Mouse (Mus musculus): Measurements from ENCODE around the gene Slc22a17. TPM values are rescaled to one million over a fixed set of nuclear protein-coding genes. Genes with fewer than 3 reads are reported as not detected.
"Not testable (repeated sequence)": the region's sequence is repeated elsewhere in the genome, so short reads cannot be mapped to it uniquely, and the experiment has no call there.

Slc22a17 gene
- 0.32 and 1.8 TPM in 2 replicates for polyA plus RNA-seq (2012; ENCODE audit: insufficient read depth, insufficient read length, missing spikeins)

DNA sequence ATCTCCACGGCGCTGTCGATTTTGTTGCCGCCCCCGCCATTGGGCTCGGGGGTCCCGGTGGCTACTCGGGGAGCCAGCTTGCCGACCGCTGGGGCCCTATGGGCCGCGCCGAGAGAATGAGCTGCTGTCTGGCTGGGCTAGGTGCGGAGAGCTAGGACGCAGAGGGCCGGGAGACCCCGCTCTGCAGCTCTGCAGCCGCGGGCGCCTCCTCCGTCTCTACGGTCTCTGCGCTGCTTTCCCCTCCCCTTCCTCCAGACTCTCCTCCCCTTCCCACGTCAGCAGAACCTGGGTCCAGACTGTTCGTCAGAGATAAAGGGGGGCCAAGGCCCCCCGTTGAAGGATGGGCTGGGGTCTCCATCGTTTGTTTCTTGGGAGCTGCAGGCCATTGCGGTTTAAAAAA is at the start of gene Slc22a17:
Gene Slc22a17, minus strand, starts transcription at position 247 of the 400 bp plus-strand sequence.
- Histone ChIP-seq H3K4me3 (ENCODE audit: insufficient read depth, low read length) (peak within 1 kb of the TSS; percentile 53), H3K4me1 (ENCODE audit: control insufficient read depth, insufficient read depth, low read length) (no peaks in the 10 kb centered on the region), H3K27ac (ENCODE audit: insufficient read depth, low read depth, low read length) (no peak within 1 kb of the TSS)
- TF ChIP-seq POLR2A (IDR thresholded peaks at IDR 0.05; ENCODE audit: borderline replicate concordance, low read depth, low read length), result no peak
- TF ChIP-seq CTCF (IDR thresholded peaks at IDR 0.05; ENCODE audit: low read depth, low read length), result no peak

DNA sequence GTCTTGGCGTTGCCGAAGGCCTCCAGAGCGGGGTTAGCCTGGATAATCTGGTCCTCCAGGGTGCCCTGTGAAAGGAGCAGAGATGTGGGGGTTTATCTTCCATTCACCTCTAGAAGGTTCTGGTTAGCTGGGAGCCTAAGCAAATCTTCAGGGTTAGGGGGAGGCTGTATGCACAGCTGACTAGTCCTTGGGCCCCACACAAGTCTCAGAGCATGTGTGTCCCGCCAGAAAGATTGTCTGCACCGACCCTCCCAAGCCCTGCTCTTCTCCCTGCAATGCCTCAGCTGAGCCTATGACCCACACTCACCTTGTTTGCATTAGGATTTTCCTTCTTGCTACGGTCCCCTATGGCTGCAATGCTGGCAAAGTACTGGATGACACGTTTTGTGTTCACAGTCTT is 49.8 kb upstream of the Slc22a17 start:
- no peak overlapping the region for H3K4me3 ChIP-seq (ENCODE audit: insufficient read depth, low read length)
- no peaks in the 10 kb centered on the region; the same call in none of the 2 replicates for H3K4me1 ChIP-seq (ENCODE audit: control insufficient read depth, insufficient read depth, low read length)
- TF ChIP-seq POLR2A (IDR thresholded peaks at IDR 0.05; ENCODE audit: borderline replicate concordance, low read depth, low read length), result no peak
- TF ChIP-seq CTCF (IDR thresholded peaks at IDR 0.05; ENCODE audit: low read depth, low read length), result no peak
- H3K27ac ChIP-seq (ENCODE audit: insufficient read depth, low read depth, low read length), result no peak overlapping the region

DNA sequence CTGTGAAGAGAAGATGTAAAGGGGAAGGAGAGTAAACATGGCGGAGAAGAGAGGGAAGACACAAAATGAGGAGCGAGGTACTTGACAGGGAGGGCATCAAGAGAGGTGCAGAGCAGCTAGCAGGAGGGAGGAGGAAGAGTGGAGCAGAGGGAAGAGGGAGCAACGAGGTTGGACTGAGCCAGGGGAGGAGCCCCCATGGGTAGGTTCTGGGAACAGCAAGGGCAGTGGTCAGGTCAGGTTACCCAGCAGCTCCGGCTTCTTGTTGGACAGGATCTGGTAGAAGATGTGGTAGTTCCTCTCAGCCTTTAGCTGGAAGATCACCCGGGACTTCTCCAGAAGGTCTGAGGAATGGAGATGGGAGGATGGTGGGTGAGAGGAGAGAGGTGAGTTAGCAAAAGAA is 48.6 kb upstream of the Slc22a17 start:
- no peak overlapping the region for H3K4me3 ChIP-seq (ENCODE audit: insufficient read depth, low read length)
- H3K4me1 ChIP-seq (ENCODE audit: control insufficient read depth, insufficient read depth, low read length), result no peaks in the 10 kb centered on the region; the same call in none of the 2 replicates
- TF ChIP-seq POLR2A (IDR thresholded peaks at IDR 0.05; ENCODE audit: borderline replicate concordance, low read depth, low read length) (no peak), CTCF (IDR thresholded peaks at IDR 0.05; ENCODE audit: low read depth, low read length) (no peak)
- H3K27ac ChIP-seq (ENCODE audit: insufficient read depth, low read depth, low read length), result no peak overlapping the region

DNA sequence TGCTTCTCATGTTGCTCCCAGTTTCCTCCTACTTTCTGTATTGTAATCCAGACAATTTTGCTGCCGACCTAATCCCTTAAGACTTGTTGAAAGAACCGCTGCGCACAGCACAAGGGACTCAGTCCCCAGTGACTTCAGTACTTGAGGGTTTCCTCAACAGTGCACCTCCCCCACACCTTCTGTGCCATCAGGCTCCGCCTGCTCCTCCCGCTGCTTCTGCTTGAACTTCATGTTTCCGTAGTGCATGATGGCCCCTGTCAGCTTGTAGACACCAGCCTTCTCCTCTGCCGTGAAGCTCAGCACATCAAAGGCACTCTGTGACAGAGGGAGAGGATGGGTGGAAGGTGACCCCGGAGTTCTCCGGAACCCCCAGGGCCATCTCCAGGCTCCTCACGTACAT is 47.8 kb upstream of the Slc22a17 start:
- H3K4me3 ChIP-seq (ENCODE audit: insufficient read depth, low read length), result no peak overlapping the region

DNA sequence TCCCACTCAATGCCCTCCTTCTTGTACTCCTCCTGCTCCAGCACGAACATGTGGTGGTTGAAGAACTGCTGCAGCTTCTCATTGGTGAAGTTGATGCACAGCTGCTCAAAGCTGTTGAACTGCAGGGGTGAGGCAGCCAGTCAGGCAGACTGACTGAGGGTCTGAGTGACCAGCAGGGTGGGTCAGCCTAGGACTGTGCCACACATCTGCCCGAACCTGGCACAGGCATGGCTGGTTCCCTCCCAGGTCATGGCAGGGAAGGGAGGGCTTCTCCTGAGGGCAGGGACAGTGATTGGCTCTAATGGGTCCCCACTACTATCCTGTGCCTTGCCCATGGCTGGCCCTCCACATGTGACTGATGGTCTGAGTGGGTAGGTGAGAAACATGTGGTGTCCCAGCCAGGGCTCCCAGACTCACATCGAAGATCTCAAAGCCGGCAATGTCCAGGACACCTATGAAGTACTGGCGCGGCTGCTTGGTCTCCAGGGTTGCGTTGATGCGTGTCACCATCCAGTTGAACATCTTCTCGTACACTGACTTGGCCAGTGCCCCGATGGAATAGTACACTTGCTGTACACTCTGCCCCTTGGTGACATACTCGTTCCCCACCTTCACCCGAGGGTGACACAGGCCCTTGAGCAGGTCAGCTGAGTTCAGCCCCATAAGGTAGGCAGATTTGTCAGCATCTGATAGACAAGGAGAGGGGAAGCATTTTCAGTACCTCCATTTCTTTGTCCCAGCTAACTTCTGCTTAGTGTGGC is 47.1 kb upstream of the Slc22a17 start:
- not testable (repeated sequence) for H3K27ac ChIP-seq (ENCODE audit: insufficient read depth, low read depth, low read length); H3K4me3 ChIP-seq (ENCODE audit: insufficient read depth, low read length); H3K4me1 ChIP-seq (ENCODE audit: control insufficient read depth, insufficient read depth, low read length)

More for the DNA sequence above, 47.8 kb upstream of the Slc22a17 start:
- no peak overlapping the region for H3K27ac ChIP-seq (ENCODE audit: insufficient read depth, low read depth, low read length)
- TF ChIP-seq POLR2A (IDR thresholded peaks at IDR 0.05; ENCODE audit: borderline replicate concordance, low read depth, low read length) (no peak), CTCF (IDR thresholded peaks at IDR 0.05; ENCODE audit: low read depth, low read length) (no peak)
- no peaks in the 10 kb centered on the region; the same call in none of the 2 replicates for H3K4me1 ChIP-seq (ENCODE audit: control insufficient read depth, insufficient read depth, low read length)

DNA sequence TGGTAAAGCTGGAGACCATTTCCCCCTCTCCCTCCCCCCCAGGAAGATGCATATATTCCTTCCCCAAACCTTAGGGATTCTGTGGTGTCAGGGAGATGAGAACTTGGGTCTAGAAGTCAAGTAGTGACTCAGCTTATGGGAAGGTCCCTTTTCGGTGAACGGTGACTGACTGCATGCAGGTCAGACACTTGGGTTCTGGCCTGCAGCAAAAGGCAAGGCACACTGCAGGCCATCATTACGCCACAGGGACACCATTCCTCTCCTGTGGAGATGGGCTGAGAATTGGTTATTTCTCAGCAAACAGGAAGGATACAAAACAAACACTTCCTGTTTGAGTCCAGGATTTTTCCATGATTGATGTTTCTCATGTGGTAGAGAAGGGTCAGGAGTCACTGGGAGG is 46.3 kb upstream of the Slc22a17 start:
- TF ChIP-seq POLR2A (IDR thresholded peaks at IDR 0.05; ENCODE audit: borderline replicate concordance, low read depth, low read length) (no peak), CTCF (IDR thresholded peaks at IDR 0.05; ENCODE audit: low read depth, low read length) (no peak)
- H3K27ac ChIP-seq (ENCODE audit: insufficient read depth, low read depth, low read length), result no peak overlapping the region
- no peak overlapping the region for H3K4me3 ChIP-seq (ENCODE audit: insufficient read depth, low read length)
- H3K4me1 ChIP-seq (ENCODE audit: control insufficient read depth, insufficient read depth, low read length), result no peaks in the 10 kb centered on the region; the same call in none of the 2 replicates

DNA sequence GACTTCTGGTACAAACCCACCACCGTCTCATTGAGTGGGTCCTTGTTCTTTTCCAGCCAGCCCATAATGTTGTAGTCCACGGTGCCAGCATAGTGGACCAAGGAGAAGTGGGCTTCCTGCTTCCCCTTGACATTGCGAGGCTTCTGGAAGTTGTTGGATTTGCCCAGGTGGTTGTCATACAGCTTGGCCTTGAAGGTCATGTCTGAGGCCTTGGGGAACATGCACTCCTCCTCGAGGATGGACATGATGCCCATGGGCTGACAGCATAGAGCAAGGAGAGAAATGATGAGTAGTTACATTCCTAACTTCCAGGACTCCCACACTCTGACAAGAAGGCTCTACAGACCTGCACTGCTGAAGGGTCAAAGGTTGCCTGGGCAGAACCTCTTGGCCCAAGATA is 45.6 kb upstream of the Slc22a17 start:
- no peak for TF ChIP-seq CTCF (IDR thresholded peaks at IDR 0.05; ENCODE audit: low read depth, low read length)
- no peak for TF ChIP-seq POLR2A (IDR thresholded peaks at IDR 0.05; ENCODE audit: borderline replicate concordance, low read depth, low read length)
- Histone ChIP-seq H3K27ac (ENCODE audit: insufficient read depth, low read depth, low read length) (no peak overlapping the region), H3K4me3 (ENCODE audit: insufficient read depth, low read length) (no peak overlapping the region), H3K4me1 (ENCODE audit: control insufficient read depth, insufficient read depth, low read length) (no peaks in the 10 kb centered on the region; the same call in none of the 2 replicates)

DNA sequence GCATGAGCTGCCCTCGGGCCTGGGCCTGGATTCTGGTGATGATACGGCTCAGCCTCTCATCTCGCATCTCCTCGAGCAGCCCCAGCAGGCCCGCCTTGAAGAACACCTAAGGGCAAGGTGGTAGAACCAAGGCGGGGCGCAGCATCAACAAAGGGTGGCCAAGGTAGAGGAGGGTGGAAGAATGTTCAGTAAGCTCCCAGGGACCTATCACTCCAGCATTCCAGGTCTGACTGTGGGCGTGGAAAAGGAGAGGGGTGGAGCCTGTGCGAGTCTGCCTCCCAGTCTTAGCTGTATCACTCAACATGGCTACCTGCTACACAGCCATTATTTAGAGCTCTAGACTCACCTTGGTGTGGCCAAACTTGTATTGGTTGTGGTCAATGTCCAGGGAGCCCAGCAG is 43.6 kb upstream of the Slc22a17 start:
- no peak overlapping the region for H3K27ac ChIP-seq (ENCODE audit: insufficient read depth, low read depth, low read length)
- no peak overlapping the region for H3K4me3 ChIP-seq (ENCODE audit: insufficient read depth, low read length)
- no peaks in the 10 kb centered on the region; the same call in none of the 2 replicates for H3K4me1 ChIP-seq (ENCODE audit: control insufficient read depth, insufficient read depth, low read length)
- TF ChIP-seq POLR2A (IDR thresholded peaks at IDR 0.05; ENCODE audit: borderline replicate concordance, low read depth, low read length), result no peak
- no peak for TF ChIP-seq CTCF (IDR thresholded peaks at IDR 0.05; ENCODE audit: low read depth, low read length)

DNA sequence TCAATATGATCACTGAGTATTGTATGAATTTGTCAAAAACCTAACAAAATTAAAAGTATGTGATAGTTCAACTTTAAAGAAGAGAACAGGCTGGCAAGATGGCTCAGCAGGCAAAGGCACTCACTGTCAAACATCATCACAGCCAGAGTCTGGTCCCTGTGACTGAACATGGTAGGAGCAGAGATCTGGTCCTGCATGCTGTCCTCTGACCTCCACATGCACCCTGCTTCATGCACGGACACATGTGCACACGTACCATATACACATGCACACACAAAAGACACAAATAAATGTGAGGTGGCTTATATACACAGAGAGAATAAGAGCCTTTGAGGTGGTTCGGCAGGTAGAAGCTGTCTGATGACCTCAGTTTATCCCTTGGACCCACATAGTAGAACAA is 42.5 kb upstream of the Slc22a17 start:
- Histone ChIP-seq H3K4me1 (ENCODE audit: control insufficient read depth, insufficient read depth, low read length) (no peaks in the 10 kb centered on the region; the same call in 1 of the 2 replicates), H3K4me3 (ENCODE audit: insufficient read depth, low read length) (no peak overlapping the region), H3K27ac (ENCODE audit: insufficient read depth, low read depth, low read length) (no peak overlapping the region)
- TF ChIP-seq CTCF (IDR thresholded peaks at IDR 0.05; ENCODE audit: low read depth, low read length) (no peak), POLR2A (IDR thresholded peaks at IDR 0.05; ENCODE audit: borderline replicate concordance, low read depth, low read length) (no peak)

DNA sequence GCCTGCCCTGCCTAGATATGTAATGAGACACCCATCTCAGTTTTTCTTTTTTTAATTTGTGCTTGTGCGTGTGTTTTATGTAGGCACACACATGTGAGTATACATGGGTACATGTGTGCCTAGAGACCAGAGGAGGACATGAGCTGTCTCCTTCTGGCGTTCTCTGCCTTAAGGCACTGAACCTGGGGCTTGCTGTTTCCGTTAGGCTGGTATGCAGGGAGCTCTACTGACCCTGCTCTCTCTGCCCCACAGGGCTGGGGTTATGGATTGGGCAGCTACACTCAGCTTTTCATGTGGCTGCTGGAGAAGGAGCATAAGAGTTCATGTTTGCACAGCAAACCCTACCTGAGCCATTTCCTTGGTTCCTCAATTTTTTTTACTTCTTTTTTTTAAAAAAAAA is 41.5 kb upstream of the Slc22a17 start:
- TF ChIP-seq POLR2A (IDR thresholded peaks at IDR 0.05; ENCODE audit: borderline replicate concordance, low read depth, low read length), result no peak
- TF ChIP-seq CTCF (IDR thresholded peaks at IDR 0.05; ENCODE audit: low read depth, low read length), result no peak
- Histone ChIP-seq H3K27ac (ENCODE audit: insufficient read depth, low read depth, low read length) (no peak overlapping the region), H3K4me3 (ENCODE audit: insufficient read depth, low read length) (no peak overlapping the region), H3K4me1 (ENCODE audit: control insufficient read depth, insufficient read depth, low read length) (no peaks in the 10 kb centered on the region)
